In the genomic region with DNA sequence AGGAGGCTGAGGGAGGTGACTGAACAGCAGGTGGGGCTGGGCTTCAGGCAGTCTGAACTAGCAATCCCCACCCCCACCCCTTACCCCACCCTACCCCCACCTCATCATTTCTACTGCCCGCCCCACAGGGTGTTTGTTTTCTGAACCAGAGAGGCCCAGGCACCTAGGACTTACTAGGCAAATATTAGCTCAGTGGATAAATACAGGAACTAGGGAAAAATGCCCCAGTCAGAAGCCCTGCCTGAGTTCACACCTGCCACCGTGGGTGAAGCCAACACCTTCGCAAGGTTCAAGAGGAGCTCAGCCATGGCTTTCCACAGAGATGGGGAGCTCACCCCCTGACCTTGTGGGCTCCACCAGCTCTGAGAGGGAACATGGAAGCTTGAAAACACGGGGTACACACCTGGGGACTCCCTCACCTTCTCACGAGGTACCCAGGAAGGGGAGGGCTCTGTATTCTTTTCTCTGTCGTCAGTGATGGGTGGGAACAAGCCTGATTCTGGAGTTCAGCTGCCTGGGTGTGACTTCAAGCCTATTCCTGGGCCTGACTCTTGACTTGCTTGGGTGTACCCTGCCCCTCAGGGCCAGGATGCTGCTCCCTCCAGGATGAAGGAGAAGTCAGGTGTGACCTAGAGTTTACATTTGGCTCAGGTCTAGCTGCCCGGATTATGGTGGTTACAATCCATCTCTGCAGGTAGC, we compare ENCODE assay signal across 9 mouse cellular contexts. TPM values are rescaled to one million over a fixed set of nuclear protein-coding genes. Genes with fewer than 3 reads are reported as not detected.
DNase-seq lines count a peak whose midpoint lies in the region; ATAC-seq and TF ChIP-seq lines count a peak whose summit lies in the region.
"Had no signal": no experiment of that assay in that cellular context is flagged by ENCODE, and none has a peak within 500 bp of the region (broad histone marks: within the 10 kb centered on the region; RNA-seq: fewer than 3 reads in every experiment).

A gene (plus strand): TSS at position 285 of the 699 bp plus-strand sequence.

- H3K27me3 ChIP-seq in heart, adult 2 months (ENCODE audit: control insufficient read depth, insufficient read depth, low read length) = no peaks in the 10 kb centered on the region
- peaks cover 53% of the 10 kb centered on the region for H3K27me3 ChIP-seq in heart, embryonic 12.5 days (replicated peaks)
- peaks cover 13% of the 10 kb centered on the region for H3K27me3 ChIP-seq in embryonic facial prominence, embryonic 13.5 days
- peaks cover 12% of the 10 kb centered on the region; the same call in 1 of the 2 replicates for H3K27me3 ChIP-seq in hindbrain, embryonic 12.5 days
- peaks cover 21% of the 10 kb centered on the region for H3K27me3 ChIP-seq in midbrain, embryonic 12.5 days

- H3K9me3 ChIP-seq in heart, embryonic 12.5 days (replicated peaks) = no peaks in the 10 kb centered on the region
- no peaks in the 10 kb centered on the region for H3K9me3 ChIP-seq in embryonic facial prominence, embryonic 13.5 days
- H3K9me3 ChIP-seq in hindbrain, embryonic 12.5 days (replicated peaks) = no peaks in the 10 kb centered on the region
- no peaks in the 10 kb centered on the region for H3K9me3 ChIP-seq in midbrain, embryonic 12.5 days
- H3K9me3 ChIP-seq: heart, embryonic 13.5 days had no signal

- intact Hi-C loops in heart, adult 2 months (cut with DNase I) = no loop called here

- H3K27ac ChIP-seq in heart, adult 2 months = no peak within 1 kb of the TSS
- H3K27ac ChIP-seq in heart, embryonic 12.5 days (ENCODE audit: poor library complexity, severe bottlenecking) = no peak within 1 kb of the TSS
- no peak within 1 kb of the TSS for H3K27ac ChIP-seq in embryonic facial prominence, embryonic 13.5 days
- no peak within 1 kb of the TSS for H3K27ac ChIP-seq in hindbrain, embryonic 12.5 days
- no peak within 1 kb of the TSS for H3K27ac ChIP-seq in midbrain, embryonic 12.5 days (replicated peaks)
- H3K27ac ChIP-seq: heart, embryonic 13.5 days had no signal

- ATAC-seq in heart, embryonic 12.5 days (ENCODE audit: insufficient number of reproducible peaks, low FRiP score) = no peak
- no peak for ATAC-seq in embryonic facial prominence, embryonic 13.5 days (ENCODE audit: insufficient number of reproducible peaks, insufficient read depth, low FRiP score, low TSS enrichment, low read depth)
- no peak for ATAC-seq in hindbrain, embryonic 12.5 days (ENCODE audit: low FRiP score)
- ATAC-seq in midbrain, embryonic 12.5 days (ENCODE audit: low FRiP score, low read depth) = no peak

- H3K4me3 ChIP-seq in heart, adult 2 months = no peak within 1 kb of the TSS
- H3K4me3 ChIP-seq in heart, embryonic 12.5 days = no peak within 1 kb of the TSS
- H3K4me3 ChIP-seq in embryonic facial prominence, embryonic 13.5 days = no peak within 1 kb of the TSS
- no peak within 1 kb of the TSS for H3K4me3 ChIP-seq in hindbrain, embryonic 12.5 days
- H3K4me3 ChIP-seq in midbrain, embryonic 12.5 days = no peak within 1 kb of the TSS
- H3K4me3 ChIP-seq: heart, embryonic 13.5 days had no signal

- peaks cover 2% of the 10 kb centered on the region; the same call in 1 of the 2 replicates for H3K4me1 ChIP-seq in heart, adult 2 months (ENCODE audit: control insufficient read depth, insufficient read depth, low read length)
- peaks cover 17% of the 10 kb centered on the region for H3K4me1 ChIP-seq in heart, embryonic 12.5 days (replicated peaks)
- H3K4me1 ChIP-seq in embryonic facial prominence, embryonic 13.5 days = 0 out of 2 replicates have a peak, but pooled peaks cover 9% of the 10 kb centered on the region
- H3K4me1 ChIP-seq in hindbrain, embryonic 12.5 days = peaks cover 21% of the 10 kb centered on the region
- H3K4me1 ChIP-seq in midbrain, embryonic 12.5 days = peaks cover 23% of the 10 kb centered on the region

- no peak for TF ChIP-seq EP300 in heart, adult 2 months (IDR thresholded peaks at IDR 0.05; ENCODE audit: insufficient read depth, low read depth, low read length)

- H3K4me2 ChIP-seq in heart, embryonic 12.5 days = no peak within 1 kb of the TSS
- no peak within 1 kb of the TSS for H3K4me2 ChIP-seq in embryonic facial prominence, embryonic 13.5 days
- H3K4me2 ChIP-seq in hindbrain, embryonic 12.5 days (replicated peaks) = no peak within 1 kb of the TSS
- H3K4me2 ChIP-seq in midbrain, embryonic 12.5 days (replicated peaks) = no peak within 1 kb of the TSS
- H3K4me2 ChIP-seq: heart, embryonic 13.5 days had no signal

- H3K36me3 ChIP-seq in heart, adult 2 months (ENCODE audit: control insufficient read depth, insufficient read depth, low read length) = no peaks in the 10 kb centered on the region
- no peaks in the 10 kb centered on the region for H3K36me3 ChIP-seq in heart, embryonic 12.5 days
- H3K36me3 ChIP-seq in embryonic facial prominence, embryonic 13.5 days = no peaks in the 10 kb centered on the region
- no peaks in the 10 kb centered on the region for H3K36me3 ChIP-seq in hindbrain, embryonic 12.5 days
- no peaks in the 10 kb centered on the region for H3K36me3 ChIP-seq in midbrain, embryonic 12.5 days
- H3K36me3 ChIP-seq: heart, embryonic 13.5 days had no signal

- DNase-seq in heart, adult 2 months = no peak
- no peak for DNase-seq in left cerebral cortex, adult 8-10 months (ENCODE audit: low spot score in 2 of 2)
- DNase-seq in cerebellum, adult 9-10 months = no peak
- no peak for DNase-seq in embryo, embryonic 10 days (ENCODE audit: low spot score)

- WGBS in heart, adult 2 months = 55% methylated on average over 7 of the region's 7 CpGs
- WGBS in heart, embryonic 12.5 days = 41% methylated on average over 7 of the region's 7 CpGs
- 45% methylated on average over 7 of the region's 7 CpGs for WGBS in embryonic facial prominence, embryonic 13.5 days
- WGBS in hindbrain, embryonic 12.5 days = 55% methylated on average over 7 of the region's 7 CpGs
- WGBS in midbrain, embryonic 12.5 days = 49% methylated on average over 7 of the region's 7 CpGs

- no peak within 1 kb of the TSS for H3K9ac ChIP-seq in heart, adult 2 months (ENCODE audit: low read depth, low read length)
- no peak within 1 kb of the TSS for H3K9ac ChIP-seq in heart, embryonic 12.5 days
- no peak within 1 kb of the TSS for H3K9ac ChIP-seq in embryonic facial prominence, embryonic 13.5 days
- no peak within 1 kb of the TSS for H3K9ac ChIP-seq in hindbrain, embryonic 12.5 days
- no peak within 1 kb of the TSS for H3K9ac ChIP-seq in midbrain, embryonic 12.5 days (replicated peaks)
- H3K9ac ChIP-seq: heart, embryonic 13.5 days had no signal

- TF ChIP-seq POLR2A in heart, adult 2 months (IDR thresholded peaks at IDR 0.05; ENCODE audit: insufficient read depth, low read depth, low read length) = no peak

- TF ChIP-seq CTCF in heart, adult 2 months (IDR thresholded peaks at IDR 0.05) = no peak

- no peaks in the 10 kb centered on the region for H3K79me2 ChIP-seq in heart, adult 2 months (replicated peaks; ENCODE audit: control insufficient read depth, insufficient read depth, low read length)

RNA-seq across cellular contexts. Expression of the gene that starts here (rescaled TPM):
- total RNA-seq in heart, adult 2 months (2021) = 10 to 100 TPM; 52.1 to 67.8 TPM
- 96.1 and 107 TPM in 2 replicates for polyA plus RNA-seq in heart, adult 2 months (2012; rRNA removed)
- polyA plus RNA-seq in heart, embryonic 12.5 days (2016; fragmentation: Nextera tagmentation; extraction: Ambion mirVana) = 4.9 and 6.0 TPM in 2 replicates
- polyA plus RNA-seq in embryonic facial prominence, embryonic 13.5 days (2015; fragmentation: Nextera tagmentation; extraction: Ambion mirVana) = 18.4 and 19.8 TPM in 2 replicates
- polyA plus RNA-seq in hindbrain, embryonic 12.5 days (2016; fragmentation: Nextera tagmentation; extraction: Ambion mirVana) = 187 and 194 TPM in 2 replicates
- total RNA-seq in left cerebral cortex, adult 8-10 months (2022) = 10 to 100 TPM; 72.9 to 94.8 (median 80.5) TPM
- polyA plus RNA-seq in midbrain, embryonic 12.5 days (2016; fragmentation: Nextera tagmentation; extraction: Ambion mirVana) = 193 and 210 TPM in 2 replicates
